Mouse (Mus musculus) embryonic fibroblast, embryonic 13.5 days (primary cell): ENCODE measurements around the gene 1700012B07Rik.

ENCODE experiments used
- CTCF ChIP-seq: IDR thresholded peaks from 2 replicates; pipeline ENCODE4 v1.5.1; 2011; ENCODE audit warnings: mild to moderate bottlenecking, control low read depth, low read length, moderate library complexity, borderline replicate concordance; ENCODE audit not compliant: insufficient read depth
- POLR2A ChIP-seq: IDR thresholded peaks from 2 replicates; pipeline ENCODE4 v1.6.1; 2011; ENCODE audit warnings: low read depth, mild to moderate bottlenecking, control low read depth, low read length, moderate library complexity

GRCm38 (mm10) chr11:109872056-109872455 lies 44.2 kb upstream of the 1700012B07Rik start:
- TF ChIP-seq CTCF, result no peak
- TF ChIP-seq POLR2A, result no peak
